Mouse (Mus musculus) gonadal fat pad, adult 2 months (tissue): ENCODE data around the gene BC005624. TPM values are rescaled to one million over a fixed set of nuclear protein-coding genes. Genes with fewer than 3 reads are reported as not detected.
"Not testable (repeated sequence)": the region's sequence is repeated elsewhere in the genome, so short reads cannot be mapped to it uniquely, and the experiment has no call there.

ENCODE experiments used
- DNase-seq: peaks from one replicate; pipeline ENCODE4 v3.0.0-alpha.2; 2012; ENCODE audit warnings: low read depth
- polyA plus RNA-seq: library from polyadenylated mRNA; depleted of rRNA; stranded (reverse); fragments of >200 nt; gene quantifications from 2 replicates; pipeline ENCODE4 v1.2.3, GENCODE M21; 2012

BC005624 gene
- polyA plus RNA-seq, 1 experiment = 24.9 TPM

GRCm38 (mm10) chr2:30967352-30968327 lies 14.4 kb downstream of the BC005624 start, which contains the start of gene Tor1a:
Gene Tor1a (minus strand): TSS chr2:30967933.
- DNase-seq = no peak

- no peak for DNase-seq
Measured at GRCm38 (mm10) chr2:30966826-30967225, 15.2 kb downstream of the BC005624 start.

- DNase-seq = no peak
Measured at GRCm38 (mm10) chr2:30965627-30966026, 16.4 kb downstream of the BC005624 start.

GRCm38 (mm10) chr2:30962570-30963254 lies 19.3 kb downstream of the BC005624 start:
- DNase-seq = no peak

GRCm38 (mm10) chr2:30959856-30960255 lies 22.1 kb downstream of the BC005624 start:
- DNase-seq = no peak

- DNase-seq = no peak
Measured at GRCm38 (mm10) chr2:30958726-30959125, 23.3 kb downstream of the BC005624 start.

- DNase-seq = no peak
Measured at GRCm38 (mm10) chr2:30957511-30957910, 24.5 kb downstream of the BC005624 start.

GRCm38 (mm10) chr2:30954797-30955196 lies 27.2 kb downstream of the BC005624 start:
- DNase-seq = no peak

GRCm38 (mm10) chr2:30952824-30953490 lies 29.0 kb downstream of the BC005624 start, which contains the start of gene Tor1b:
Gene Tor1b (plus strand): TSS chr2:30952959.
- DNase-seq = no peak

- DNase-seq = no peak
Measured at GRCm38 (mm10) chr2:30952457-30952823, 29.6 kb downstream of the BC005624 start.

GRCm38 (mm10) chr2:30942603-30943011 lies 39.4 kb downstream of the BC005624 start:
- DNase-seq = no peak

GRCm38 (mm10) chr2:30942116-30942515 lies 39.9 kb downstream of the BC005624 start:
- DNase-seq = not testable (repeated sequence)

- no peak for DNase-seq
Measured at GRCm38 (mm10) chr2:30941586-30941985, 40.4 kb downstream of the BC005624 start.

GRCm38 (mm10) chr2:30938574-30938991 lies 43.4 kb downstream of the BC005624 start:
- DNase-seq = no peak

- DNase-seq = no peak
Measured at GRCm38 (mm10) chr2:30937731-30938130, 44.3 kb downstream of the BC005624 start.

GRCm38 (mm10) chr2:30936808-30937207 lies 45.2 kb downstream of the BC005624 start:
- no peak for DNase-seq

GRCm38 (mm10) chr2:30933917-30934450 lies 48.0 kb downstream of the BC005624 start:
- DNase-seq = no peak

GRCm38 (mm10) chr2:30933032-30933431 lies 49.0 kb downstream of the BC005624 start:
- no peak for DNase-seq

- DNase-seq = no peak
Measured at GRCm38 (mm10) chr2:30931922-30932321, 50.1 kb downstream of the BC005624 start.

- DNase-seq = not testable (repeated sequence)
Measured at GRCm38 (mm10) chr2:30930846-30931245, 51.2 kb downstream of the BC005624 start.

GRCm38 (mm10) chr2:30929483-30930045 lies 52.4 kb downstream of the BC005624 start, which contains the start of gene Ptges:
Gene Ptges (minus strand): TSS chr2:30929863.
- no peak for DNase-seq
